Mouse (Mus musculus): Measurements from ENCODE around the gene Gm49368.

GRCm38 (mm10) chr7:128048819-128049218, 13.7 kb upstream of the Gm49368 start:
- no peak for TF ChIP-seq CTCF (IDR thresholded peaks at IDR 0.05; ENCODE audit: borderline replicate concordance, control insufficient read depth, extremely low read depth, insufficient read depth, low read length, poor library complexity)
- no peak for TF ChIP-seq POLR2A (IDR thresholded peaks at IDR 0.05; ENCODE audit: control insufficient read depth, extremely low read depth, insufficient read depth, low read length, poor library complexity)

Measured in thymus, adult 2 months (tissue).